Mouse (Mus musculus): ENCODE measurements around the gene Slc16a10.

Slc16a10 gene

DNA sequence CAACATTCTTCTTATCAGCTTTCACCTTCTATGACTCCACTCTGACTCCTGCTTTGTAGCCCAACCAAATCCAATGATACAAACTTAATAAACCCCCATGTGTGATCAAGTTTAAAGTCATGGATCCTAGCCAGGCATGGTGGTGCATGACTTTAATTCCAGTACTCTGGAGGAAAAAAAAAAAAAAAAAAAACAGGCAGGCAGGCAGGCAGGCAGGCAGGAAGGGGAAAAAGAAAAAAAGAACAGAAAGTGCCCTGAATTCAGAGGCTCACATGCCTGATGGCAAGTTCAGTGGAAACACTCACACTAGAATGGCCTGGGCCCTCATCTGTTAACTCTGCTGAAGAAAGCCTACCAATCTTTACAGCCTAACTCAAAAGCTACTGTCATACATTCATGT lies 12.9 kb downstream of the Slc16a10 start:
- H3K4me3 ChIP-seq (replicated peaks; ENCODE audit: low read length), result no peak overlapping the region
- no peaks in the 10 kb centered on the region for H3K9me3 ChIP-seq (ENCODE audit: low read length)
- H3K36me3 ChIP-seq (ENCODE audit: insufficient read depth, low read length), result no peaks in the 10 kb centered on the region
- no peak for TF ChIP-seq CTCF (conservative IDR thresholded peaks at IDR 0.05; ENCODE audit: low read length)
- no peaks in the 10 kb centered on the region for H3K27me3 ChIP-seq (ENCODE audit: insufficient read depth, low read length)
- H3K4me1 ChIP-seq (replicated peaks; ENCODE audit: low read depth, low read length), result no peaks in the 10 kb centered on the region

DNA sequence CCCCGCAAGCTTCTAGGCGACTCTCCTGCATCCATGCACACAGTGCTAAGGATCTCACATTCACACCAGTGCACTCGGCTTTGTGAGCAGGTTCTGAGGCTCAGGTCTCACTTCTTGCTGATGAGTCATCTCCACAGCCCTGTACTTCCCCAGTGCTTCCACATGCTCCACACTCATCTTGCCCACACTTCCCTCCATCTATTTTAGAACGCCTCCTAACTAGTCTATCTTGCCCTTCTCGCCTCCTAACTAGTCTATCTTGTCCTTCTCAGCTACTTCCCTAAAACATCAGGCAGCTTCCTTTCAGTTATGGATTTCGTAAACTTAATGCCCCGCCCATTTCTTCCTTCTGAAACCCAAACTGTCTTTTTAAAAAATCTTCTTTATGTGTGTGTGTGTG lies 13.6 kb downstream of the Slc16a10 start:
- TF ChIP-seq POU5F1 (IDR thresholded peaks at IDR 0.05; ENCODE audit: borderline replicate concordance, low read length), result no peak
- no peak for TF ChIP-seq NANOG (IDR thresholded peaks at IDR 0.05; ENCODE audit: borderline replicate concordance, low read length)
- TF ChIP-seq CTCF (conservative IDR thresholded peaks at IDR 0.05; ENCODE audit: low read length), result no peak
- H3K4me1 ChIP-seq (replicated peaks; ENCODE audit: low read depth, low read length), result no peaks in the 10 kb centered on the region
- no peak overlapping the region for H3K4me3 ChIP-seq (replicated peaks; ENCODE audit: low read length)
- no peaks in the 10 kb centered on the region for H3K9me3 ChIP-seq (ENCODE audit: low read length)
- no peaks in the 10 kb centered on the region for H3K27me3 ChIP-seq (ENCODE audit: insufficient read depth, low read length)
- no peaks in the 10 kb centered on the region for H3K36me3 ChIP-seq (ENCODE audit: insufficient read depth, low read length)

- H3K27me3 ChIP-seq (ENCODE audit: insufficient read depth, low read length), result no peaks in the 10 kb centered on the region
- no peaks in the 10 kb centered on the region for H3K9me3 ChIP-seq (ENCODE audit: low read length)
- TF ChIP-seq CTCF (conservative IDR thresholded peaks at IDR 0.05; ENCODE audit: low read length), result no peak
- TF ChIP-seq POU5F1 (IDR thresholded peaks at IDR 0.05; ENCODE audit: borderline replicate concordance, low read length), result no peak
- no peak for TF ChIP-seq NANOG (IDR thresholded peaks at IDR 0.05; ENCODE audit: borderline replicate concordance, low read length)
- H3K36me3 ChIP-seq (ENCODE audit: insufficient read depth, low read length), result no peaks in the 10 kb centered on the region
- H3K4me3 ChIP-seq (replicated peaks; ENCODE audit: low read length), result no peak overlapping the region
- no peaks in the 10 kb centered on the region for H3K4me1 ChIP-seq (replicated peaks; ENCODE audit: low read depth, low read length)
Measured at GRCm38 (mm10) chr10:40125200-40125599, 16.9 kb downstream of the Slc16a10 start.

DNA sequence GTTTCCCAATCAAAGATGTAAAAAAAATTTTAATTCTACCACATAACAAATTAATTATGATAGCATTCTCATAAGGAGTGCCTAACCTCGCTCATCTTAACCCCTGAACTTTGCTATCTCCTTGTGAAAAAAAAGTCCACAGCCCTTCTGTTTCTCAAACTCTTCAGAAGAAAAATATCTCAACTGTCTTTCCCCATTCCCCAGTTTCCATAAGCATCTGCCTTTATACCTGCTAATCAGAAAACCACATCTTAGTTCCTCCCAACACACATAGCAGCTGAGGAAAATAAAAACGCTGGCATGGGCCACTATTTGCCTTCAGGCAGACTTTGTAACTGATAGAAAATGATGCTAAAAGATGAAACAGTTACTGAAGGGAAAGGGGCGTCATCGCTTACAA lies 17.5 kb downstream of the Slc16a10 start:
- no peak overlapping the region for H3K4me3 ChIP-seq (replicated peaks; ENCODE audit: low read length)
- no peak for TF ChIP-seq POU5F1 (IDR thresholded peaks at IDR 0.05; ENCODE audit: borderline replicate concordance, low read length)
- TF ChIP-seq CTCF (conservative IDR thresholded peaks at IDR 0.05; ENCODE audit: low read length), result no peak
- no peak for TF ChIP-seq NANOG (IDR thresholded peaks at IDR 0.05; ENCODE audit: borderline replicate concordance, low read length)

GRCm38 (mm10) chr10:40124096-40124495 lies 18.0 kb downstream of the Slc16a10 start:
- Histone ChIP-seq H3K27me3 (ENCODE audit: insufficient read depth, low read length) (no peaks in the 10 kb centered on the region), H3K4me1 (replicated peaks; ENCODE audit: low read depth, low read length) (no peaks in the 10 kb centered on the region), H3K9me3 (ENCODE audit: low read length) (no peaks in the 10 kb centered on the region), H3K4me3 (replicated peaks; ENCODE audit: low read length) (no peak overlapping the region), H3K36me3 (ENCODE audit: insufficient read depth, low read length) (no peaks in the 10 kb centered on the region)
- no peak for TF ChIP-seq CTCF (conservative IDR thresholded peaks at IDR 0.05; ENCODE audit: low read length)
- no peak for TF ChIP-seq NANOG (IDR thresholded peaks at IDR 0.05; ENCODE audit: borderline replicate concordance, low read length)
- no peak for TF ChIP-seq POU5F1 (IDR thresholded peaks at IDR 0.05; ENCODE audit: borderline replicate concordance, low read length)

More for the DNA sequence above, 17.5 kb downstream of the Slc16a10 start:
- H3K9me3 ChIP-seq (ENCODE audit: low read length), result no peaks in the 10 kb centered on the region
- H3K36me3 ChIP-seq (ENCODE audit: insufficient read depth, low read length), result no peaks in the 10 kb centered on the region
- no peaks in the 10 kb centered on the region for H3K27me3 ChIP-seq (ENCODE audit: insufficient read depth, low read length)
- no peaks in the 10 kb centered on the region for H3K4me1 ChIP-seq (replicated peaks; ENCODE audit: low read depth, low read length)

DNA sequence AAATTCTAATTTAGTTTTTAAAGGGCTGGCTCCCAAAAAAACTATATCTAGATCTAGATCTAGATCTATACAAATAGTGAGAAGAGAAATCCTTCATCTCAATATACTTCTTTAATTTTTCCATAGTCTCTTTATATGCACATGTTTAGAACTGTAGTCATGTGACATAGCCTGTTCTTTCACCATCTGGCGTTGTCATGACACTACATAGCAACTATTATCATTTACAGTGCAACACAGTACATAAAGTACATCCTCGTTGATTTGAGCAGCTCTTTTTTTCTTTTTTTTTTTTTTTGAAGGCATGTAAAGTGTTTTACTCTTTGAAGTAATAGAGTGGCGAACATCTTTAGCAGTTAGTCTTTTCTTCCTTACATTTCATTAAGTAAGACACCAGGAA lies 22.6 kb downstream of the Slc16a10 start:
- Histone ChIP-seq H3K9me3 (ENCODE audit: low read length) (no peaks in the 10 kb centered on the region), H3K4me3 (replicated peaks; ENCODE audit: low read length) (no peak overlapping the region), H3K27me3 (ENCODE audit: insufficient read depth, low read length) (no peaks in the 10 kb centered on the region), H3K36me3 (ENCODE audit: insufficient read depth, low read length) (no peaks in the 10 kb centered on the region), H3K4me1 (replicated peaks; ENCODE audit: low read depth, low read length) (no peaks in the 10 kb centered on the region)
- TF ChIP-seq CTCF (conservative IDR thresholded peaks at IDR 0.05; ENCODE audit: low read length), result no peak
- no peak for TF ChIP-seq POU5F1 (IDR thresholded peaks at IDR 0.05; ENCODE audit: borderline replicate concordance, low read length)
- no peak for TF ChIP-seq NANOG (IDR thresholded peaks at IDR 0.05; ENCODE audit: borderline replicate concordance, low read length)

GRCm38 (mm10) chr10:40118743-40119387 lies 23.2 kb downstream of the Slc16a10 start:
- Histone ChIP-seq H3K9me3 (ENCODE audit: low read length) (no peaks in the 10 kb centered on the region), H3K27me3 (ENCODE audit: insufficient read depth, low read length) (no peaks in the 10 kb centered on the region), H3K4me3 (replicated peaks; ENCODE audit: low read length) (no peak overlapping the region), H3K4me1 (replicated peaks; ENCODE audit: low read depth, low read length) (no peaks in the 10 kb centered on the region), H3K36me3 (ENCODE audit: insufficient read depth, low read length) (no peaks in the 10 kb centered on the region)
- no peak for TF ChIP-seq CTCF (conservative IDR thresholded peaks at IDR 0.05; ENCODE audit: low read length)
- no peak for TF ChIP-seq POU5F1 (IDR thresholded peaks at IDR 0.05; ENCODE audit: borderline replicate concordance, low read length)
- no peak for TF ChIP-seq NANOG (IDR thresholded peaks at IDR 0.05; ENCODE audit: borderline replicate concordance, low read length)

- no peaks in the 10 kb centered on the region for H3K9me3 ChIP-seq (ENCODE audit: low read length)
- H3K27me3 ChIP-seq (ENCODE audit: insufficient read depth, low read length), result no peaks in the 10 kb centered on the region
- H3K4me3 ChIP-seq (replicated peaks; ENCODE audit: low read length), result no peak overlapping the region
- TF ChIP-seq POU5F1 (IDR thresholded peaks at IDR 0.05; ENCODE audit: borderline replicate concordance, low read length) (no peak), NANOG (IDR thresholded peaks at IDR 0.05; ENCODE audit: borderline replicate concordance, low read length) (no peak), CTCF (conservative IDR thresholded peaks at IDR 0.05; ENCODE audit: low read length) (no peak)
- no peaks in the 10 kb centered on the region for H3K4me1 ChIP-seq (replicated peaks; ENCODE audit: low read depth, low read length)
- H3K36me3 ChIP-seq (ENCODE audit: insufficient read depth, low read length), result no peaks in the 10 kb centered on the region
Measured at GRCm38 (mm10) chr10:40113517-40114085, 28.5 kb downstream of the Slc16a10 start.

DNA sequence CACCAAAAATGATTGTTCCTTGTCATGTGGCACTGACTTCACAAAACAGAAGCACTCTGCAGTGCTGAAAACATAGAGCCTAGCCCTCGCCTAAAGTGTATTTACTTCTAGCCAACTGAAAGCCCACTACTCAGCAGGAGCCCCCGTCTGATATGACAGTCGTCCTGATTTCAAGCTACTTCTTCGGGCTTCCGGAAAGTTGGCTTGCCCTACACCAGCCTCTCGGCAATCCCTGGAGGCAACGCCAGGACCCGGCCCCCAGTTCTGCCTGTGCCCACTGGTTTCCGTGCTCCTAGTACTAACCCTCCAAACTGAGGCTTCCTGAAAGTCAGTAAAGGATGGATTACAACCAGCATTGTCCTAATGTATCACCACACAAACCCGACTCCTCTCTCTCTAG lies 29.8 kb downstream of the Slc16a10 start:
- H3K4me3 ChIP-seq (replicated peaks; ENCODE audit: low read length), result no peak overlapping the region

More for the DNA sequence above, 29.8 kb downstream of the Slc16a10 start:
- H3K9me3 ChIP-seq (ENCODE audit: low read length), result no peaks in the 10 kb centered on the region
- TF ChIP-seq CTCF (conservative IDR thresholded peaks at IDR 0.05; ENCODE audit: low read length) (no peak), POU5F1 (IDR thresholded peaks at IDR 0.05; ENCODE audit: borderline replicate concordance, low read length) (no peak), NANOG (IDR thresholded peaks at IDR 0.05; ENCODE audit: borderline replicate concordance, low read length) (no peak)
- H3K27me3 ChIP-seq (ENCODE audit: insufficient read depth, low read length), result no peaks in the 10 kb centered on the region
- H3K4me1 ChIP-seq (replicated peaks; ENCODE audit: low read depth, low read length), result no peaks in the 10 kb centered on the region
- H3K36me3 ChIP-seq (ENCODE audit: insufficient read depth, low read length), result no peaks in the 10 kb centered on the region
